Mouse (Mus musculus) adrenal gland (tissue): ENCODE data around the gene Gm48551.

Experiments
- intact Hi-C: fragments of 180-260 bp; cut with DNase I; formaldehyde crosslinking; loops from one replicate; pipeline ENCODE4 v1.15.1; 2025

Gene Gm48551

GRCm38 (mm10) chr10:81382039-81382438, 2.2 kb upstream of the Gm48551 start:
- intact Hi-C loops, result no loop called here

- intact Hi-C loops, result no loop called here
Observed at GRCm38 (mm10) chr10:81384605-81384982, 328 bp downstream of the Gm48551 start.

- intact Hi-C loops, result no loop called here
Observed at GRCm38 (mm10) chr10:81385603-81386306, 1.5 kb downstream of the Gm48551 start.

GRCm38 (mm10) chr10:81387716-81388115, 3.5 kb downstream of the Gm48551 start:
- intact Hi-C loops, result no loop called here

GRCm38 (mm10) chr10:81388505-81389055, 4.3 kb downstream of the Gm48551 start, which contains the start of gene Gm48552:
Gm48552 (plus strand) TSS chr10:81389005.
- intact Hi-C loops, result no loop called here

- intact Hi-C loops, result no loop called here
Observed at GRCm38 (mm10) chr10:81389373-81389772, 5.1 kb downstream of the Gm48551 start.

GRCm38 (mm10) chr10:81389801-81390677, 5.8 kb downstream of the Gm48551 start:
- intact Hi-C loops, result no loop called here

- intact Hi-C loops, result no loop called here
Observed at GRCm38 (mm10) chr10:81390678-81390965, 6.4 kb downstream of the Gm48551 start.

GRCm38 (mm10) chr10:81392270-81392669, 8.0 kb downstream of the Gm48551 start:
- intact Hi-C loops, result no loop called here

GRCm38 (mm10) chr10:81392781-81393185, 8.5 kb downstream of the Gm48551 start, which contains the start of gene Smim24:
Smim24 (plus strand) TSS chr10:81393051.
- intact Hi-C loops, result no loop called here

GRCm38 (mm10) chr10:81393456-81394063, 9.3 kb downstream of the Gm48551 start:
- intact Hi-C loops, result loop anchor here (2.0 kb wide), 1 partner anchor 57 kb away; no protein-coding TSS in a partner anchor

- intact Hi-C loops, result loop anchor here (1.0 to 2.0 kb wide), 2 partner anchors 11 to 56 kb away; no protein-coding TSS in a partner anchor
Observed at GRCm38 (mm10) chr10:81395127-81395526, 10.9 kb downstream of the Gm48551 start.

GRCm38 (mm10) chr10:81395865-81396264, 11.6 kb downstream of the Gm48551 start:
- intact Hi-C loops, result loop anchor here (1.0 to 2.0 kb wide), 2 partner anchors 10 to 55 kb away; no protein-coding TSS in a partner anchor

- intact Hi-C loops, result no loop called here
Observed at GRCm38 (mm10) chr10:81396749-81397148, 12.5 kb downstream of the Gm48551 start.

GRCm38 (mm10) chr10:81399296-81399695, 15.0 kb downstream of the Gm48551 start:
- intact Hi-C loops, result no loop called here

GRCm38 (mm10) chr10:81399798-81400308, 15.6 kb downstream of the Gm48551 start:
- intact Hi-C loops, result no loop called here

GRCm38 (mm10) chr10:81400371-81401204, 16.3 kb downstream of the Gm48551 start:
- intact Hi-C loops, result no loop called here

GRCm38 (mm10) chr10:81401205-81401520, 16.9 kb downstream of the Gm48551 start:
- intact Hi-C loops, result no loop called here

- intact Hi-C loops, result no loop called here
Observed at GRCm38 (mm10) chr10:81401521-81402226, 17.4 kb downstream of the Gm48551 start.

GRCm38 (mm10) chr10:81402227-81402765, 18.0 kb downstream of the Gm48551 start:
- intact Hi-C loops, result no loop called here
